Mouse (Mus musculus) embryo, embryonic 10 days (tissue): Measurements from ENCODE around the gene Fbxl17.

Source experiments
- DNase-seq: peaks from one replicate; pipeline ENCODE4 v3.0.0-alpha.2; 2015; ENCODE audit warnings: low spot score

Gene Fbxl17

GRCm38 (mm10) chr17:63045297-63045696 is 454.5 kb downstream of the Fbxl17 start:
- DNase-seq, result peak; percentile 78

DNA sequence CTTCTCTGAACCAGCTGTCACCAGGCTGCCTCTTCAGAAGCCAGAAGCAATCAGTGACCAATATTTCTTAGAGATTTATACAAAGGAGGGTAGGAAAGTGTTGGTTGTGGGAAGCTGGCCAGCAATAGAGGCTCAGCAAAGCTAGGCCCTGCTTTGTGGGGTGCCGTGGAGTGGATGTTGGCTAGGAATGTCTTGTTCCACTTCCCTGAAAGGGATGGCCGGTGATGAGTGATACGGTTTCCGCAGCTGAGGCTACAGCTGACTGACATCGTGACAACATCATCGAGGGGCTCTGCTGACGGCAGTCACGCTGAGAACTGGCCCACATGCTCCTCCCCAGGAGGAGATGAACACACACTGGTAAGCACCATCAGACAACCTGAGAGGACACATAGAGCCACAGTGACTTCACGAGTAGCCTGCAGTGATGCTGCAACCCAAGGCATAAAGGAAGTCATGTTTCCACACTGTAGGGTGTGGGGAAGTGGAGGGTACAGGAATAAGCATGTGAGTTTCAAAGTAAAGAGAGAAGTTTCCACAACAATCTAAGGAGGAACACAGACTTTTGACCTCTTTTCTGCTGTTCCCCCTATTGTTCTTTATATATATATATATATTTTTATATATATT is 456.7 kb downstream of the Fbxl17 start:
- DNase-seq, result no peak

GRCm38 (mm10) chr17:63037562-63037961 is 462.3 kb downstream of the Fbxl17 start:
- DNase-seq, result no peak

GRCm38 (mm10) chr17:63033141-63033540 is 466.7 kb downstream of the Fbxl17 start:
- no peak for DNase-seq

DNA sequence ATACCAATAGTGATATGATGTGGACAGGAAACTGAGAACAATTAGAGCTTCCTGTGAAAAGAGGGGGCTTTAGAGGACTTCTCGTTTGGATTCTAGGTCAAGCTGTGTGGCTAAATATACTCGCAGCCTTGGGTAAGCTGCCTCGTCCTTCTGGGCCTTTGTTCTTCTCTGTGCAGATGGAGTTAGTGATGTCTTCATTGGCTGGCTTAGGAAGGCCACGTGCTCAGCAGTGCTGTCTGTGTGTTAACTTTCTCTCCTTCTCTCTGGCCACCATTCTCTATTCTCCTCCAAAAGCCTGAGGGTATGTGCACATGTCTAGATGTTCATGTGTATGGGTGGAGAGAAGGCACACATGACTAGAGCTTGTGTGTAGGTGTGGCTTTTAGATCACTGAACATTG is 470.7 kb downstream of the Fbxl17 start:
- DNase-seq, result no peak

DNA sequence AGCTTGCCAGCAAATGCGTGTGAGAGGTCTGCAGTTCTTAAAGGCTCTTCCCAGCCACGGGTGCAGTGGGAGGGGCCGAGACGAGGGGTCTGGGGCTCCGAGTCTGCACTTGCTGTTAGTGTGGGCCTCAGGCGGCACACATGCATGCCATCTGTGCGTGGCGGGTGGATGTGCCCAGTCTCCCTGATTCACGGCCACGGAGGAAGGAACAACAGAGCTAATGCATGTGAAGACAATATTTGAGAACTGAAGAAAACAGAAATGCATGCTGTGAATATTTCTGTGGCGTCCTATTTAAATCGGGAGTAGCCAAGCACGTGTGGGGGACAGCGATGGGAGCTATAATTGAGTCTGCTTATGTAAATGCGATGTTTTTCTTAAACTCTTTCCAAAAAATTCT is 474.6 kb downstream of the Fbxl17 start:
- no peak for DNase-seq

DNA sequence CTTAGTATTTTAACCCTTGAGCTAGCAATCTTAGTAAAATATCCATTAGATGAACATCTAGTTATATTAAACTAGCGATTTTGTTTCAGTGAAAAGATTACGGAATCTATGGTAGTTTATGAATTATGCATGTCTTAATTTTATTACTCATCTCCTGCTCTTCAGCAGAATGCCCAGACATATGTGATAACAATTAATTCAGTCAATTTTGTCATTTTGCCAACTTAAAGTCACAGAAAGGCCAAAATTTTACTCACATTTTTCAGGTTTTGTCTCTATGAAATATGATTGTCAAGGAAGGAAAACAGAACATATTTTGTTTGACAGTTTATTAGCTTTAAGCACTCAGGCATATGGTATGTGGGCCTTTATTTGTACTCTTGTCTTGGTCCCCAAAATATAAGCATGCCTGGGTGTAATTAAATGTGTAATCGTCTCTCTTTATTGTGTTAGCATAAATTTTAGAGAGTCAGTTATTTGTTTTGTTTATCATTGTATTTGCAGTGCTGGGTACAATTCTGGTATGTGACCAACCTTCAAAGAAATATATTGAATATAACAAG is 482.1 kb downstream of the Fbxl17 start:
- DNase-seq, result no peak

GRCm38 (mm10) chr17:63012571-63012923 is 487.3 kb downstream of the Fbxl17 start:
- no peak for DNase-seq

- DNase-seq, result peak; percentile 34
Measured at GRCm38 (mm10) chr17:63011893-63012570, 487.8 kb downstream of the Fbxl17 start.

DNA sequence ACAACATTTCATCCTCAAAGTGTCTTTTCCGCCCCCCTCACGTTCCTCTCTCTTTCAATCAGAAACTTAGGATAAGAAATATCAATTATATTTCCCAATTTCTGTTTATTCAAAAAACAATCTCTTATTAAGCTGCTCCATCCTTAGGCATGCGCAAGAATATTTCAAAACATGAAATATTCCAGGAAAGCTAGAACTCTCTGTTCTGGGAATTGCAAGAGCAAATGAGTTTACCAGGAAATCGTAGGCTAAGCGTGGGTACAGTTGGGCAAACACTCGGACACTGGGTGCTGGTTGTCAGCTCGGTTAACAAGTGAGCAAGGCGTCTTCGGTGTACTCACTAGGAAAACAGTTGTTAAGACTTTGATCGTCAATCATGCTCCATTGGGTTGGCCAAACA is 489.0 kb downstream of the Fbxl17 start:
- no peak for DNase-seq

DNA sequence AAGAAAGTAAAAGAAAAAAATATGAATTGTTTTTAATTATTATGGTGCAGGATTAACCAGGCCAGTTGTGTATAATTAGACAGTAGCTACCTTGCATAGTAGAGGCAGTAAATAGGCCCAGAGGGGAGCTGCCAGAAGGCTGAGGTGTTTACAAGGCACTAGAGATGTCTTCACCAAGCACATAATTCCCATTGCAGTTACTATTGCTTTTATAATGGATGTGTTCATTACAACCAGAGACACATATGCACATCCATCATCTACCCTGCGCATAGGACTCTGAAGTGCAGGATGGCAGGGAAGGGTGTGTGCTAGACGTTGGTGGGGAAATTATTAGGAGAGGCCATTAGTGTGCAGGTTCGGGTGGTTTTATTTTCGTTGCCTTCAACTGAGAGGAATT is 491.0 kb downstream of the Fbxl17 start:
- DNase-seq, result no peak

GRCm38 (mm10) chr17:63008277-63008676 is 491.5 kb downstream of the Fbxl17 start:
- DNase-seq, result peak; percentile 52

GRCm38 (mm10) chr17:63007876-63008275 is 491.9 kb downstream of the Fbxl17 start:
- no peak for DNase-seq
